Mouse (Mus musculus) mesoderm, embryonic 11.5 days (tissue): Measurements from ENCODE around the gene Bud31.
"Not testable (repeated sequence)": the region's sequence is repeated elsewhere in the genome, so short reads cannot be mapped to it uniquely, and the experiment has no call there.

Experiments
- DNase-seq: peaks from one replicate; pipeline ENCODE4 v3.0.0-alpha.2; 2012; ENCODE audit warnings: low read depth, low spot score

Bud31 gene

DNA sequence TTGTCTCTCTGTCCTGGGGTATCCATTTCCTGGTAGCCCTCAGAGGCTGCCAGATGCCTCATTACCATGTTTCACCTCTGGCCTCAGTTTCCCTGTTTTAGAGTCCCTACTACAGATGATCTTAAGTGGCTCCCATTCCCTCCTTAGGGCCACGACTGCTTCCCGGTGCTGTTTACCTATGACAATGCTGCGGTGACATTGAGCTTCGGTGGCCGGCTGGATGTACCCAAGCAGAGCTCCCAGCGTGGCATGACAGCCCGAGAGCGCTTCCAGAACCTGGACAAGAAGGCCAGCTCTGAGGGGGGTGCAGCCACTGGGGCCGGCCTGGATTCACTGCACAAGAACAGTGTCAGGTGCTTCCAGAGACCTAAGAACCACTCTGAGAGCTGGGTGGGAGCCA lies 13.6 kb upstream of the Bud31 start:
- no peak for DNase-seq

DNA sequence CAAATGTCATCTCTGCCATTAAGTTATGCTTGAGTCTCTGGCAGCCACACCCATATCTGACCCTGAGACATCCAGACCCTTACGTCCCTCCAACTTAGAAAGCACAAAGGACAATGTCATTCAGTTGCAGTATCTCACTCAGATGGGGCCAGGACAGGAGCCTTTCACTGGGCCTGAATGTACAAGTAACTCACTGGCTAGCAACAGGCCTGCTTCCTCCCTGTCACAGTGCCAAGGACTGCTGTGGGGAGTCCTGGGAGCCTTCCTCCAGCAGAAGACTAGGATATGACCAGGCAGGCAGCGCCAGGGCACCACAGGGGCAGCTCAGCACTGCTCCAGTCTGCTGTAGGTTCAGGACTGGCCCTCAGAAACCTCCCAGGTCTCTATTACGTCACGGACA lies 11.0 kb upstream of the Bud31 start:
- no peak for DNase-seq

DNA sequence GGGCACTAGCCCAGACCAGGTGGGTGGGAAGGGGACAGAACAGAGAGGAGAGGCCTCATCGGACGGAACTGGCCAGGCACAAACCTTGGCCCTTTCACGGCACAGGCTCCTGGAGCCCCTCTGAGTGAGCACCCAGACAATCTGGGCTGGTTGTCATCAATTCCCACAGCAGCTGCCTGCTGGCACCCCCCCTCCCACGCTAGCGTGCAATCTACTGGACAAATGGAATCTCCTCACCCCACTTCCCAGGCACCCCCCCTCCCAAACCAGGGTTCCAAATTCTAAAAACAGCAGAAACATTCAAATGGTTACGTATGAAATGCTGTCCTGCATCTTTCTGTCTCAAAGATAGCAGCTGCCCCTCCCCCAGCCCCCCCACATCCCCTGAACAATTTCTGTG lies 10.4 kb upstream of the Bud31 start:
- DNase-seq = not testable (repeated sequence)

DNA sequence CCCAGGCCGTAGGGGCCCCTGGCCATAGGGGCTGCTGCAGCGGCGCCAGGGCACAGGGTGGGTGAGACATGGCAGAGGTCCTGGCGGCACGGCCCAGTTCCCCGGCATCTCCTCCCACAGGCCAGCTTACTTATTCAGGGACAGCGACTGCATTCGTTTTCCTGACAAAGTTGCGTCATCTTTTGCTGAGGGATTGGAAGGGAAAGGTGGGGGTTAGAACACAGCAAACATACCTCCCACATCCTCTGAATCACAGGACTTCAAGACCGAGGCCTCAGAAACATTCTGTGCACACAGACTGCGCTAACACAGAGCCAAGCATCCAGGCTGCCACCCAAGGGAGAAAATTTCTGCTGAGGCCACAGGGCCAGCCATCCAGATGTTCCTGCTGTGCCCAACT lies 10.0 kb upstream of the Bud31 start:
- DNase-seq = no peak

DNA sequence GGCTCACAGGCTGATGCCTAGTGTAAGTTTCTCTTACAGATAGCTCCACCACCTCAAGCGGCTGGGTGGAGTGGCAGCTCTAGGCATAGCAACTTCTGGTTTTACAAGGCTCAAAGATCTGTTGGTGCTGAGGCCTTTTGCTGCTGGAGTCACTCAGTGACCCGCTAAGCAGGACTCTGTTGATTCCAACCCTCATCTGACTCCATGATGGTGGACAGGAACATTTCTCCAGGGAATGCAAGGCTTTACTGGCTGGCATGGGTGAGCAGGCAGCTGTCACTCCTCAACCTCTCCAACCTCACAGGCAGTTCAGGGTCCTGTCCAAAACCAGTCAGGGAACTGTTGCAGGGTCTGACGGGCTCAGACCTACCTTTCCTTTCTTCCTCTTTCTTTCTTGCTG lies 9.2 kb upstream of the Bud31 start:
- DNase-seq = no peak

DNA sequence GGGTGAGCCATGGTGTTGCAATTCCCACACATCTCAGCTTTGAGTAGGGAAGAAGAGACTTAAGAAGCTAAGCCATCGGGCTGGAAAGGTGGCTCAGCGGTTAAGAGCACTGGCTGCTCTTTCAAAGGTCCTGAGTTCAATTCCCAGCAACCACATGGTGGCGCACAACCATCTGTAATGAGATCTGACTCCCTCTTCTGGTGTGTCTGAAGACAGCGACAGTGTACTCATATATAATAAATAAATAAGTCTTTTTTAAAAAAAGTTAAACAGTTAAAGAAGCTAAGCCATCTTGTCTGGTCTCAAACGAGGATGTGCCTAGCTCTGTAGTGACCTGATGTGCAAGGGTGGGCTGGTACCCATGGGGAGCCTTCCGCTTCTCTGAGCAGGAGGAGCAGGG lies 6.9 kb upstream of the Bud31 start:
- not testable (repeated sequence) for DNase-seq

DNA sequence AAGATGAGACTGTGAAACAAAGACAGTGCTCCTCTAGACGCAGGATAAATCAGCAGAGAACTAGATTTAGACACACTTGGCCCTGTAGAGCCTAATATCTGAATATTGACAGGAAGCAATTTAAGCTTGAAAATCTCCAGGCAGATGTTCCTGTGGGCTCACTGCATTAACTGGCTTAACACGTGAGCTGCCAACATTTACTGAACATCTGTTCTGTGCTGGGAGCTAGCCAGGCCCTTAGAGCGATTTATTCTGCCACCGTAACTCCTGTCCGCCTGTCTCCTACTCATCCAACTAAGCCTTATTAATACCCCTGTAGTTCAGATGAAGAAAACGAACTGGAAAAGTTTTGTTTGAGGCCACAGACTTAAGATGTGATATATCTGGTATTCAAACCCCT lies 1.3 kb upstream of the Bud31 start:
- no peak for DNase-seq

DNA sequence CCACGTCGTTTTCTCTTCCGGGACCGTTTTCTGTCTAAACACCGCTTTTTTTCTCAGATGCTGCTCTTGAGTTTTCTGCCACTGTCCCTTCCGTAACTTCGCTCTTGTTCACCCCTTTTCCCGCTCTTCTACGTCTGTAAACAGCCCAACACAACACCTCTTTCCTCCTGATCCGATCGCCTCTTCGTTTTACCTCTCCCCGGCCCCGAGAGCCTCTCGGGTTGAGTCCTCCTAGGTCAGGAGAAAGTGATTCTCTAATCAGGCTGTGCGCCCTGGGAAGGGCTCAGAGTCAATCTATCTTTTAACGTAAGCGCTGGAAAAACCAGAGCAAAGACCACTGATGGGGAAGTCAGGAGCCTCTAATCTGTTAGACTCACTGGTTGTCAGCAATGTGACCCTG lies 449 bp downstream of the Bud31 start:
- DNase-seq = no peak

DNA sequence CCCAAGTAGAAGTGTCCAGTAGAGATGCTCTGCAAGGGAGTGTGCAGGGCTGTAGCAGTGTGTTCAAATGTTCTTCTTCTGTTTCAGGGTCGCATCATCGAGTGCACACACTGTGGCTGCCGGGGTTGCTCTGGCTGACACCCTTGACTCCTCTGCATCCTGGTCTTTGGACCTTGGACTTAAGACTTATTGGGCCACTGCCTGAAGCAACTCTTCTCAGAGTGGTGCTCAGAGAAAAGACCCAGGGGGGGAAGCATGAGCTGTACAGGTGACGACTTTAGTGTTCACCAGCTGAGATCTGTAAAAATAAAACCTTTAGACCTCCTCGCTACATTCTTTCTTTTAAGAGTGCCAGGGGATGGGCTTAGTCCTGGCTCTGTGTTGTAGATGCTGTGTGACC lies 7.6 kb downstream of the Bud31 start:
- no peak for DNase-seq

DNA sequence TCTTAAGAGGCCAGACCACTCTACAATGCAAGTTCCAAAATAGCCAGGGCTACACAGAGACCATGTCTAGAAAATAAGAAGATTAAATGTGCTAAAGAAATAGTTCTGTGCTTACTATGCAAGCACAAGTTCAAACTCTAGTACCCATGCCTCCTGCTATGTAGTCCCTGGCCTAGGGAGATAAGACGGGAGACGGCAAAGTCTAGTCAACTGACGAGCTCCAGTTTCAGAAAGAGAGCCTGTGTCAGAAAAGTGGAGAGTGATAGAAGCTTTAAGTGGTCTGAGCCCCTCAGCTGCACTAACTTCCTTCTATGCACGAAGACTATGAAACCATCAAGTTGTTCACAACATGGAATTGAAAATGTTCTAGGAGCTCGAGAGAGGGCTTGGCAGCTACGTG lies 9.1 kb downstream of the Bud31 start:
- DNase-seq = no peak

DNA sequence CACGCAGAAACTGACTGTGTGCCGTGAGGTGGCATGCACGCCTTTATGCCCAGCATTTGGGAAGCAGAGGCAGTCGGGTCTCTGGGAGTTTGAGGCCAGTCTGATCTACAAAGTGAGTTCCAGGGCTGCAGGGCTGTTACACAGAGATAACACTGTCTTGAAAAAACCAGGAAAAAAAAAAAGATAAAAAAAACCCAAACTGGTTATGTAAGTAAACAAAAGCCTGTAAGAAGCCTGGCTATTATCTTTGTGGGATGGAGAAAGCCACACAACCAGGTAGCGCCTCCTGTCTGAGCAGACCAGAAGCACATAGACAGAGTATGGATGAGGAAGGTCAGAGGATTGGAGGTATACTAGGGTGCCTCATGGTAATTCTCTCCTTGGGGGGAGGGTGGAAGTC lies 12.5 kb downstream of the Bud31 start:
- DNase-seq = no peak

DNA sequence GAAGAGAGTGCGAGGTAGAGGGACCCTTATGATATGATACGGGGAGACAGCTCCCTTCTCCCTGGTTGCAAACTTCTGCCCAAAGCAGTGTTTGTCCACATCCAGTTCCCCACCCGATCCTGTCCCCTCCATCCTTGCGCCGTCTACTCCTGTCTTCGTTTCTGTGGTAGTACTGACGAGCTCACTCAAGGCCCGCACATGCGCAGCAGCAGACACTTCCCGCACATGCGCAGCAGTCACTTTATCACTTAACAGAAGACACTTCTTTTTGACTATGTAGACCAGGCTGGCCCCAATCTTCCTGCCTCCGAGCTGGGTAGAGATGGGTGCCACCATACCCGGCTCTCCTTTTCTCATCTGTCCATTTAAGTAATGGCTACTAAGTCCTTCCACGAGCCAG lies 21.2 kb downstream of the Bud31 start:
- no peak for DNase-seq

DNA sequence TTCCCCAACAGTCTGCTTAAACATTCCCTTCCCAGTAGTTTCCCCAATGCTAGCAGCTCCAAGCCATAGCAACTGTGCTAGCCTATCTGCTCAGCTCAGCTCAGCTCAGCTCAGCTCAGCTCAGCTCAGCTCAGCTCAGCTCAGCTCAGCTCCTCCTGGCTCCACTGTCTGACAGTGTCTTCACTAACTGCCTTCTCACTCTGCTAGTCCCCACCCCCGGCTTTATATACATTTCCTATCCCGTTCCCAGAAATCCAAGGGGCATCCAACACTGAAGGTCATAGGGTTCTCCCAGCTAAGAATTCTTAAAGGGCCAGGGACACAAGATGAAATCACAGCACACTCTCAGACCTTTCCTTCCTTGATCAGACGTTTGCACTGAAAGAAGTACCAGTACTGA lies 24.5 kb downstream of the Bud31 start:
- DNase-seq = no peak

DNA sequence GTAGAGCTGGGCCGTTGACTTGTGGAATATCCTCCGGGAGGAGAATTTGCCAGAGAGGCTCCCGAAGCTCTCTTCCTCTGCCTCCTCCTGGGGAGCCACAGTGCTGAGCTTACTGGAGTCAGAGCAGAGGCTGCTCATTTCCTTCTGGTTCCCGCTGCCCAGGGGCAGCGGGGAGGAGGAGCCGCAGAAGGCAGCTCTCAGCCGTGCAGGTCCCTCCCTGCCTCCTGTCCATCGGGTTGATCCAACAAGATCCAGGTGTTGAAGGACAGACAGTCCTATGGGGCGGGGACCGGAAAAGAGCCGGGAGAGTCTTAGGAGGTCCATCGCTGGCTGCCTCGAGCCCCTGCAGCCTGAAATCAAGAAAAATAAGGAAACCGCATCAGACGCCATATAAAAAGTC lies 25.0 kb downstream of the Bud31 start:
- no peak for DNase-seq

DNA sequence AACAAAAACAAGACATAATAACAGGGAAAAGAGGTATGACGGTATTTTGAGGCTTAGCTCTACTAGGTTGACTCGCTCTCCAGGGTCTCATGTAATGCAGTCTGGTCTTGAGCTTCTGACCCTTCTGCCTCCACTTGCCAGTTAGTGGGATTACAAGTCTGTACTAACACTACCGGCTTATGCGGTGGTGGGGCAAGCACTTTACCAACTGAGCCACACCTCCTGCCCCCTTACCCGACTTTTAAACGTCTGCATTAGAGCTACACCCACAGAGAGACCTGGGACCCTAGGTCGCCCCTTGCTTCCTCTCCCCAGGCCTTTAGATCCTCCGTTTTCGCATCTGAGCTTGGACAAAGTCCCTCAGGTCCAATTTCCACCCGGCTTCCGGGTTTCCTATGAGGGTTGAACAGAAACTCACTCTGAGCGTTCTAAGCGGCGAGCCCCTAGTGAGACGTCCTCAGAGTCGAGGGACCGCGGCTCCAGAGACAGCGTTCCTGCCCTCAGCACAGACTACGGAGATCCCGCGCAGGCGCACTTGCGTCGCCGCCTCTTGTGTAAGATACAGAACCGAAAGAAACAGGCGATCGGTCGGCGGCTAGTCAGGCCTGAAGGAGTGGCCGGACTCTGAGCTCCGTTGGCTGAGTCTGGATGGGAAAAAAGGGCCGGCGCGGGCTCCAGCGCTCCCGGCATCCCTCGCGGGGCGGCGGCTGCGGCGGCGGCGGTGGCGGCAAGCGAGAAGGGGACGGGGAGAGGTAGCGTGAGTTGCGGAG lies 26.6 kb downstream of the Bud31 start, which contains the start of the genes Ptcd1 and Cpsf4:
Gene Ptcd1 (minus strand): TSS at position 573 of the 770 bp plus-strand sequence.
Gene Cpsf4 (plus strand): TSS at position 678 of the 770 bp plus-strand sequence.
- peak; percentile 99 for DNase-seq

DNA sequence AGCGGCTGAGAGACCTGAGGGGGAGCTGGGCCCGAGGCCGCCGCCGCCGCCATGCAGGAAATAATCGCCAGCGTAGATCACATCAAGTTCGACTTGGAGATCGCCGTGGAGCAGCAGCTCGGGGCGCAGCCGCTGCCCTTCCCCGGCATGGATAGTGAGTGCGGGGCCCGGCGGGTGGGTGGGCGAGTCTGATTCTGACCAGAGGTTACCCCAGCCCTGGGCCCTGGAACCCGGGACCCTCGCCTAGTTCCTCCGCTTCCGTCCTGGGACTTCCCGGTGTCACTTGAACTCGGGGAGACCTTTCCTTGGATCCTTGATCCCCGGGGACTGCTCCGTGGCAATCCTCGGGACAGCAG lies 27.1 kb downstream of the Bud31 start:
- peak; percentile 14 for DNase-seq

DNA sequence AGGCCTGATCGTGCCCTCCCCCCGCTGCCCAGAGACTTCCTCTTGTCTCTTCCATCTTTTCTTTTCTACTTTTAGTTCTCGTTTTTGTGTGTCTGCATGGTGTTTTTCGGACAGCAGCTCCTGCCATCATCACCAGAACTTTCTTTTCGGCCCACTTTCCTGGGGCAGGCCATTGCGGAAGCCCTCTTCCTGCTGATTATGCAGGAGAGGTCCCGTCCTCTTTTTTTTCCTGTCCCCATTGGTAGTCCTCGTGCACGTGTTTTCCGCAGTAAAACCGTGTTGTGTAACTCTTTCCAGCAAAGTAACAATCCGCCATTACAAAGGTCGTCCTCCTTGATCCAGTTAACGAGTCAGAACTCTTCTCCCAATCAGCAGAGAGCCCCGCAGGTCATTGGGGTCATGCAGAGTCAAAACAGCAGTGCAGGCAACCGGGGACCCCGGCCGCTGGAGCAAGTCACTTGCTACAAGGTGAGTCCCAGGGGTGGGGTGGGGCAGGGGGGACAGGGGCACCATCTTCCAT lies 38.4 kb downstream of the Bud31 start:
- DNase-seq = no peak

DNA sequence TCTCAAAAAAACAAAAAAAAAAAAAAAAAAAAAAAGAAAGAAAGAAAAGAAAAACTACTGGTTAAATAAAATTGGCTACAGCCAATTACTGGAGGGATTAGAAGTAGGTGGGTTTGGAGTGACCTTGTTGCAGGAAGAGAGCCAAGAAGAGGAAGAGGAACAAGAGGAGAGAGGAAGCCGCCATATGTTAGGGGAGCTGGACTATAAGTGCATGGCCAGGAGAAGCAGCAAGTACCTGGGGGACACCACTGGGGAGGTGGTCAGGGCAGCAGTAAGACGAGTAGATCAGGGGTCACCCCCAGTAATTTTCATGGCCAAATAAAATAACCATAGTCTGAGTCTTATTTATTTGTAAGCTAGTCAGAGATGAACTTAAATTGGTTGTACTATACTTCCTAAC lies 45.1 kb downstream of the Bud31 start:
- no peak for DNase-seq

DNA sequence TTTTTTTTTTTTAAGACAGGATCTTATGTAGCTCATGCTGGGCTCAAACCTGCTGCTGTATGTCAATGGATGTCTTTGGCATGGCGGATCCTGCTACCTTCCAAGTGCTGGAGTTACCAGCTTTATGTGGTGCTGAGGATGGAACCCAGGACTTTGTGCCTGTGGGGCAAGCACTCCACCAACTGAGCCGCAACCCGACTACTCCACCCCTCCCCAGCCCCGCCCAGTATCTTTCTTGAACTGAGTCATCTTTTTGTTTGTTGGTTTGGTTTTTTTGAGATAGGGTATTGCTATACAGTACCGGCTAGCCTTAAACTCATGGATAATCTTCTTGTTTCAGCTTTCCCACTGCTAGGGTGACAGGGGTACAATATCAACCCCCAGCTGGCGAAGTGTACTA lies 49.3 kb downstream of the Bud31 start:
- no peak for DNase-seq

DNA sequence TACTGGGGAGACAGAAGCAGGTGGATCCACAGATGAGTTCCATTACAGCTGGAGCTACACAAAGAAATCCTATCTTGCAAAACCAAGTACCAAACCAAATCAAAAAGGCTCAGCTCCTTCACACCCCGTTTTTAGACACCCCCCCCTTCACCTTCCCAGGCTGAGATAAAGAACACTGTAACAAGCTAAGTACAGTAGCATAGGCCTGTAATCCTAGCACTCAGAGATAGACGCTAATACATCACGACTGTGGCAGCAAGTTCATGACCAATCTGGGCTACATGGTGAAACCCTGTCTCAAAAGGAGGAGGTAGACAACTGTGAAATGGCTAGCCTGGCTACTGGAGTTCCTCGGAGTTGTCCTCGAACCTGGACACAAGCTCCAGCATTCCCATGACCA lies 50.2 kb downstream of the Bud31 start:
- DNase-seq = no peak

DNA sequence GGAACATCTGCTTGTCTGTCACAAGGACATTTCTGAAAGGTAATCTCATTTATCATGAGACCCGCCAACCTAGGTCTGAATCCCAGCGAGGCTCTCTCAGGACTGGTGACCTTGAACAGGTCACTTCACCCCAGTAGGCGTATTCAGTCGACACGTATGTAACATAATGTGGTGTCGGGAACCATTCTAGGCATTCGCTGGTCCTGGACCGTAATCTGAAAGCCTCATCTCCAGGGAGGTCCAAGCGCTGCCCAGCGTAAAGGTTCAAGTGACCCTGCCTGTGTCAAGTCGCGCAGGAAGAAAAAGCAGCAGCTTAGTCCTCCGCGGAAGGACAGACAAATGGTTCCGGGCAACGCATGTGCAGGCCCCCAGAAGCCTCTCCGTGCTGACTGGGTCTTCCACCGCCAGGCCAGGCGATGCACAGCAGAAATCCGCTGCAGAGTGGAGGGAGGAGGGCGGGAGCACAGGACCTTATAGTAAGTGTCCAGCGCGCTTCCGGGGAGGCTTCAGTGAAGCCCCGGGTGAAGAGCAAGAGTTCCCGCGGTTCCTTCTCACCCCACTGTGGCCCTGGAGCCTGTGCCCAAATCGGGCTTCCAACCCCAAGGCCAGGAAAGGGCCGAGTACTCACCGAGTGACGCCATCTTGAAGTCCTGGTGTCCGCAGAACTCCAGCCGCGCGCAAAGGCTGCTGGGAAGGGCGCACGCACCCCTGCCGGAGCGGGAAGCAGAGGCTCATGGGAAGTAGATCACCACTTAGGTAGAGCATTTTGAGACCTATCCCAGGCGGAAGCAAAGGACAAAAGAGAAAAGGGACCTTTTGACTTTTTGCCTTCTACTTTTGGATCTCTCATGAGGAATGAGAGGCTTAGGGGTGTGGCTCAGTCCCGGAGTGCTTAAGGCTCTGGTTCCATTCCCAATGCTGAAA lies 51.0 kb downstream of the Bud31 start:
- peak; percentile 92 for DNase-seq

DNA sequence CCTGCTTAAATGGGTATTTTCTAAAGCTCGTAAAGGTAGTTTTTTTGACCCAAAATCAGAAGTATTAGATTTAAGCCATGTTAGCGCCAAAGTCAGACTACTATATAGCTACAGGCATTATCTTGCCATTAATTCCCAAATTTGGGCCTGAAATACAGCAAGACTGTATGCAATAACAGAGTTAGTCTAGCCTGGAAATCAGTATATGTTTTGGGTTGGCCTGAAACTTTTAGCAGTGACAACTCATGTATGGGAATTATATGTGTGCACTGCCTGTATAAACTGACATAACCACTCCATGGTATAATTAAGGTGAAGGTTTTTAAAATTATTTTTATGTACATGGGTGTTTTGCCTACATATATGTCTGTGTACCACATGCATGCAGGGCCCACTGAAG lies 51.8 kb downstream of the Bud31 start, which contains the start of gene Atp5j2:
Gene Atp5j2 (minus strand): TSS at position 101 of the 400 bp plus-strand sequence.
- no peak for DNase-seq
